Mouse (Mus musculus) cerebellum, adult (tissue): ENCODE results near the gene Kpna4.
"Not testable (repeated sequence)": the region's sequence is repeated elsewhere in the genome, so short reads cannot be mapped to it uniquely, and the experiment has no call there.

ENCODE experiments used
- ATAC-seq: cut with Nextera tagmentation; 2 replicates; pipeline ENCODE4 v1.9.2; 2017; ENCODE audit warnings: mild to moderate bottlenecking, moderate library complexity, mixed read lengths; ENCODE audit not compliant: insufficient number of reproducible peaks, low FRiP score, low TSS enrichment

The Kpna4 gene

GRCm38 (mm10) chr3:69018635-69019034 is 108.3 kb downstream of the Kpna4 start:
- ATAC-seq = not testable (repeated sequence)

- no peak for ATAC-seq
Observed at GRCm38 (mm10) chr3:69017181-69017580, 109.7 kb downstream of the Kpna4 start.
